In the genomic region with DNA sequence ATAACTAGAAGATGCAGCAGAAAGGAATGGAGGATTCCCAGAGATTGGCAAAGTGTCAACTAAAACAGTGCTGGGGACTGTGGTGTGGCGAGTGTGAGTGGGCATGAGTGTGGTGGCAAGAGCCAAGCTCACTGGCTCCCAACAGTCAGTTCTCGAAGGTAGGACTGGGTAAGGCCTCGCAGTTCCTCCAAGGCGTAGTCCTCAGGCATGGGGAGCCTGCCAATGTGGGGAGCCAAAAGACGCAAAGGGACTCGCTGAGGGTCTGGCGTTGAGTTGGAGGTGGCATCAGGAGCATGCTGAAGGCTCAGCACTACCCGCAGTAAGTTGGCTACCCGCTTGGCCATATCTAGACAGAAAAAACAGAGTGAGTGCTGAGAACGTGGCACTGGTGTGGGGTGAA, we compare ENCODE assay signal across 21 mouse cellular contexts. TPM values are rescaled to one million over a fixed set of nuclear protein-coding genes. Genes with fewer than 3 reads are reported as not detected.
"Had no signal": no experiment of that assay in that cellular context is flagged by ENCODE, and none has a peak within 500 bp of the region (broad histone marks: within the 10 kb centered on the region; RNA-seq: fewer than 3 reads in every experiment).

No protein-coding gene starts in this region.

- H3K9ac ChIP-seq: neural tube, embryonic 15.5 days; stomach, embryonic 15.5 days had no signal

- H3K4me2 ChIP-seq: neural tube, embryonic 15.5 days; stomach, embryonic 15.5 days had no signal

- DNase-seq: retina, postnatal 1 day; right cerebral cortex, adult 18-20 months; right cerebral cortex, postnatal 14 days; right cerebral cortex, postnatal 25 days; right cerebral cortex, postnatal 4 days; spleen, adult 18-20 months; thymus, adult 18-20 months; thymus, adult 2 months; thymus, postnatal 14 days; thymus, postnatal 25 days; thymus, postnatal 36 days; thymus, postnatal 4 days had no signal

- H3K27ac ChIP-seq: neural tube, embryonic 15.5 days; stomach, embryonic 15.5 days; stomach, postnatal 0 days had no signal

- H3K4me1 ChIP-seq: neural tube, embryonic 15.5 days; stomach, embryonic 15.5 days had no signal

- H3K9me3 ChIP-seq: neural tube, embryonic 15.5 days; stomach, embryonic 15.5 days had no signal

- H3K27me3 ChIP-seq: neural tube, embryonic 15.5 days; stomach, embryonic 15.5 days had no signal

- H3K4me3 ChIP-seq: neural tube, embryonic 15.5 days; stomach, embryonic 15.5 days had no signal

RNA-seq across cellular contexts. Expression of gene Chrna10, which starts 3.7 kb away (rescaled TPM):
- polyA plus RNA-seq: neural tube, embryonic 15.5 days; stomach, embryonic 15.5 days; stomach, embryonic 16.5 days; stomach, postnatal 0 days had no signal

RNA-seq across cellular contexts. Expression of gene Art1, which starts 18.8 kb away (rescaled TPM):
- polyA plus RNA-seq: small intestine, adult 2 months had no signal

RNA-seq across cellular contexts. Expression of gene Trpc2, which starts 37.4 kb away (rescaled TPM):
- polyA plus RNA-seq: neural tube, embryonic 14.5 days; stomach, embryonic 14.5 days; stomach, embryonic 15.5 days; stomach, embryonic 16.5 days; stomach, postnatal 0 days; testis, adult 2 months; thymus, postnatal 0 days had no signal
